Mouse (Mus musculus) forebrain, embryonic 10.5 days (tissue): Measurements from ENCODE around the gene Ncf1. TPM values are rescaled to one million over a fixed set of nuclear protein-coding genes. Genes with fewer than 3 reads are reported as not detected.

Experiments used
- DNase-seq: peaks from one replicate; pipeline ENCODE4 v3.0.0-alpha.2; 2017; ENCODE audit warnings: low spot score; ENCODE audit errors: extremely low spot score
- H3K27ac ChIP-seq: fragments of 300-500 bp; sonication (generic); 2 replicates; pipeline ENCODE4 v1.5.1; 2016; ENCODE audit warnings: mild to moderate bottlenecking
- H3K27me3 ChIP-seq: fragments of 300-500 bp; sonication (generic); 2 replicates; pipeline ENCODE4 v1.6.1; 2016; ENCODE audit warnings: mild to moderate bottlenecking; ENCODE audit not compliant: poor library complexity, severe bottlenecking
- H3K36me3 ChIP-seq: fragments of 300-500 bp; sonication (generic); replicated peaks from 2 replicates; pipeline ENCODE4 v1.6.1; 2016; ENCODE audit warnings: mild to moderate bottlenecking, moderate library complexity
- H3K4me1 ChIP-seq: fragments of 300-500 bp; sonication (generic); 2 replicates; pipeline ENCODE4 v1.6.1; 2016
- H3K4me3 ChIP-seq: fragments of 300-500 bp; sonication (generic); 2 replicates; pipeline ENCODE4 v1.5.1; 2016; ENCODE audit warnings: mild to moderate bottlenecking, moderate library complexity
- H3K9me3 ChIP-seq: fragments of 300-500 bp; sonication (generic); 2 replicates; pipeline ENCODE4 v1.6.1; 2016; ENCODE audit warnings: mild to moderate bottlenecking, moderate library complexity
- WGBS: fragments of 180-500 bp; shearing (Covaris S2); methylation state at CpG from one replicate; pipeline ENCODE4 v1.1.7; 2016; 5-methylcytosine and 5-hydroxymethylcytosine counted together
- polyA plus RNA-seq: library from polyadenylated mRNA; unstranded; fragments of >200 nt; fragmentation: Nextera tagmentation; extraction: Ambion mirVana; gene quantifications from 2 replicates; pipeline ENCODE4 v1.2.1, GENCODE M21; 2016

The Ncf1 gene
- polyA plus RNA-seq, 1 experiment from 2014 or later = 2.4 TPM

- peaks cover 36% of the 10 kb centered on the region for H3K4me1 ChIP-seq
- H3K4me3 ChIP-seq = no peak overlapping the region
- H3K9me3 ChIP-seq = no peaks in the 10 kb centered on the region
- WGBS = 86% methylated on average over 30 of the region's 30 CpGs
- no peak overlapping the region for H3K27ac ChIP-seq
- H3K27me3 ChIP-seq = peaks cover 37% of the 10 kb centered on the region
- no peak for DNase-seq
- H3K36me3 ChIP-seq = no peaks in the 10 kb centered on the region
These were observed 4.1 kb downstream of the Ncf1 start for GRCm38 (mm10) chr5:134225110-134225901.

GRCm38 (mm10) chr5:134221708-134222150 is 7.7 kb downstream of the Ncf1 start:
- Histone ChIP-seq H3K4me3 (peak overlapping the region; percentile 55), H3K36me3 (peaks cover 9% of the 10 kb centered on the region), H3K27me3 (peaks cover 40% of the 10 kb centered on the region), H3K4me1 (peaks cover 32% of the 10 kb centered on the region), H3K9me3 (peaks cover under 1% of the 10 kb centered on the region; the same call in 1 of the 2 replicates), H3K27ac (peak overlapping the region; percentile 80)
- DNase-seq = peak; percentile 33
- 1% methylated on average over 36 of the region's 36 CpGs for whole genome bisulfite sequencing

- H3K4me1 ChIP-seq = peaks cover 27% of the 10 kb centered on the region
- peak overlapping the region; percentile 80; the same call in 1 of the 2 replicates for H3K27ac ChIP-seq
- peaks cover 40% of the 10 kb centered on the region for H3K27me3 ChIP-seq
- DNase-seq = no peak
- H3K4me3 ChIP-seq = peak overlapping the region; percentile 55
- WGBS = 43% methylated on average over 4 of the region's 4 CpGs
- peaks cover 4% of the 10 kb centered on the region; the same call in 1 of the 2 replicates for H3K9me3 ChIP-seq
- peaks cover 14% of the 10 kb centered on the region for H3K36me3 ChIP-seq
These were observed 8.1 kb downstream of the Ncf1 start for GRCm38 (mm10) chr5:134221278-134221677.

- 89% methylated on average over 7 of the region's 7 CpGs for WGBS
- DNase-seq = no peak
- Histone ChIP-seq H3K4me1 (peaks cover 25% of the 10 kb centered on the region), H3K4me3 (no peak overlapping the region), H3K36me3 (peaks cover 15% of the 10 kb centered on the region), H3K27me3 (peaks cover 29% of the 10 kb centered on the region), H3K9me3 (peaks cover 4% of the 10 kb centered on the region; the same call in 1 of the 2 replicates), H3K27ac (no peak overlapping the region)
These were observed 11.5 kb downstream of the Ncf1 start for GRCm38 (mm10) chr5:134217900-134218299.

- WGBS = 87% methylated on average over 12 of the region's 12 CpGs
- H3K27me3 ChIP-seq = no peaks in the 10 kb centered on the region
- DNase-seq = no peak
- peaks cover 18% of the 10 kb centered on the region for H3K36me3 ChIP-seq
- H3K4me3 ChIP-seq = no peak overlapping the region
- no peak overlapping the region for H3K27ac ChIP-seq
- peaks cover 4% of the 10 kb centered on the region; the same call in 1 of the 2 replicates for H3K9me3 ChIP-seq
- H3K4me1 ChIP-seq = peaks cover 9% of the 10 kb centered on the region
These were observed 15.2 kb downstream of the Ncf1 start for GRCm38 (mm10) chr5:134214021-134214806.

- Histone ChIP-seq H3K4me3 (no peak overlapping the region), H3K27ac (no peak overlapping the region), H3K36me3 (peaks cover 6% of the 10 kb centered on the region), H3K9me3 (no peaks in the 10 kb centered on the region), H3K4me1 (no peaks in the 10 kb centered on the region), H3K27me3 (no peaks in the 10 kb centered on the region)
- 82% methylated on average over 11 of the region's 11 CpGs for WGBS
- no peak for DNase-seq
These were observed 19.4 kb downstream of the Ncf1 start for GRCm38 (mm10) chr5:134209931-134210554.

GRCm38 (mm10) chr5:134206721-134207120 is 22.7 kb downstream of the Ncf1 start:
- Histone ChIP-seq H3K9me3 (no peaks in the 10 kb centered on the region), H3K27ac (no peak overlapping the region), H3K27me3 (no peaks in the 10 kb centered on the region), H3K4me3 (no peak overlapping the region), H3K4me1 (no peaks in the 10 kb centered on the region), H3K36me3 (peaks cover 24% of the 10 kb centered on the region)
- 86% methylated on average over 10 of the region's 10 CpGs for WGBS
- no peak for DNase-seq

GRCm38 (mm10) chr5:134193664-134194063 is 35.8 kb downstream of the Ncf1 start:
- Histone ChIP-seq H3K4me1 (no peaks in the 10 kb centered on the region), H3K4me3 (no peak overlapping the region), H3K27me3 (no peaks in the 10 kb centered on the region), H3K27ac (no peak overlapping the region), H3K9me3 (no peaks in the 10 kb centered on the region), H3K36me3 (peaks cover 35% of the 10 kb centered on the region)
- DNase-seq = no peak
- 90% methylated on average over 8 of the region's 8 CpGs for WGBS

- Histone ChIP-seq H3K4me1 (peaks cover 10% of the 10 kb centered on the region), H3K4me3 (no peak overlapping the region), H3K27me3 (no peaks in the 10 kb centered on the region), H3K36me3 (peaks cover 5% of the 10 kb centered on the region; the same call in 1 of the 2 replicates), H3K27ac (no peak overlapping the region), H3K9me3 (peaks cover 2% of the 10 kb centered on the region; the same call in 1 of the 2 replicates)
- WGBS = 88% methylated on average over 7 of the region's 7 CpGs
- no peak for DNase-seq
These were observed 40.9 kb downstream of the Ncf1 start for GRCm38 (mm10) chr5:134188571-134188970.

- 72% methylated on average over 4 of the region's 4 CpGs for WGBS
- peaks cover 24% of the 10 kb centered on the region for H3K4me1 ChIP-seq
- H3K36me3 ChIP-seq = no peaks in the 10 kb centered on the region; the same call in 1 of the 2 replicates
- no peak overlapping the region for H3K27ac ChIP-seq
- peak; percentile 68 for DNase-seq
- H3K4me3 ChIP-seq = no peak overlapping the region
- H3K9me3 ChIP-seq = peaks cover 2% of the 10 kb centered on the region; the same call in 1 of the 2 replicates
- H3K27me3 ChIP-seq = no peaks in the 10 kb centered on the region
These were observed 42.3 kb downstream of the Ncf1 start for GRCm38 (mm10) chr5:134186961-134187731.

- DNase-seq = no peak
- 92% methylated on average over 3 of the region's 3 CpGs for WGBS
- no peaks in the 10 kb centered on the region for H3K36me3 ChIP-seq
- peaks cover 26% of the 10 kb centered on the region for H3K4me1 ChIP-seq
- no peaks in the 10 kb centered on the region for H3K27me3 ChIP-seq
- peaks cover 2% of the 10 kb centered on the region; the same call in 1 of the 2 replicates for H3K9me3 ChIP-seq
- no peak overlapping the region for H3K4me3 ChIP-seq
- H3K27ac ChIP-seq = no peak overlapping the region
These were observed 43.4 kb downstream of the Ncf1 start for GRCm38 (mm10) chr5:134186059-134186458.
